Mouse (Mus musculus): ENCODE measurements around the gene Syn2. TPM values are rescaled to one million over a fixed set of nuclear protein-coding genes. Genes with fewer than 3 reads are reported as not detected.

Syn2 gene
- 0.94 and 0.96 TPM in 2 replicates for polyA plus RNA-seq (2012; ENCODE audit: insufficient read depth, low replicate concordance)

GRCm38 (mm10) chr6:115134501-115135331 lies at the start of gene Syn2:
Syn2 (plus strand) TSS chr6:115134902.
- H3K4me1 ChIP-seq = peaks cover 13% of the 10 kb centered on the region
- H3K4me3 ChIP-seq (replicated peaks) = peak within 1 kb of the TSS; percentile 92
- H3K9me3 ChIP-seq = peaks cover 16% of the 10 kb centered on the region
- H3K36me3 ChIP-seq (replicated peaks; ENCODE audit: low read length) = no peaks in the 10 kb centered on the region
- peaks cover 51% of the 10 kb centered on the region for H3K27me3 ChIP-seq (replicated peaks)
- TF ChIP-seq FLI1 (IDR thresholded peaks at IDR 0.05; ENCODE audit: low read length) (no peak), GATA1 (IDR thresholded peaks at IDR 0.05; ENCODE audit: borderline replicate concordance, low read length) (no peak)

GRCm38 (mm10) chr6:115085274-115085841 lies 49.3 kb upstream of the Syn2 start:
- Histone ChIP-seq H3K36me3 (replicated peaks; ENCODE audit: low read length) (no peaks in the 10 kb centered on the region), H3K4me3 (replicated peaks) (no peak overlapping the region), H3K27me3 (replicated peaks) (peaks cover 25% of the 10 kb centered on the region), H3K9me3 (no peaks in the 10 kb centered on the region), H3K4me1 (no peaks in the 10 kb centered on the region)
- TF ChIP-seq FLI1 (IDR thresholded peaks at IDR 0.05; ENCODE audit: low read length) (no peak), GATA1 (IDR thresholded peaks at IDR 0.05; ENCODE audit: borderline replicate concordance, low read length) (no peak)

- no peaks in the 10 kb centered on the region for H3K36me3 ChIP-seq (replicated peaks; ENCODE audit: low read length)
- no peaks in the 10 kb centered on the region for H3K9me3 ChIP-seq
- no peak for TF ChIP-seq FLI1 (IDR thresholded peaks at IDR 0.05; ENCODE audit: low read length)
- peaks cover 30% of the 10 kb centered on the region for H3K27me3 ChIP-seq (replicated peaks)
- no peak overlapping the region for H3K4me3 ChIP-seq (replicated peaks)
- H3K4me1 ChIP-seq = no peaks in the 10 kb centered on the region
Measured at GRCm38 (mm10) chr6:115088314-115089106, 46.2 kb upstream of the Syn2 start.

- no peak for TF ChIP-seq GATA1 (IDR thresholded peaks at IDR 0.05; ENCODE audit: borderline replicate concordance, low read length)
- no peak for TF ChIP-seq FLI1 (IDR thresholded peaks at IDR 0.05; ENCODE audit: low read length)
- Histone ChIP-seq H3K9me3 (no peaks in the 10 kb centered on the region), H3K4me1 (no peaks in the 10 kb centered on the region), H3K27me3 (replicated peaks) (peaks cover 20% of the 10 kb centered on the region), H3K36me3 (replicated peaks; ENCODE audit: low read length) (no peaks in the 10 kb centered on the region), H3K4me3 (replicated peaks) (no peak overlapping the region)
Measured at GRCm38 (mm10) chr6:115091737-115092136, 43.0 kb upstream of the Syn2 start.

GRCm38 (mm10) chr6:115102542-115102941 lies 32.2 kb upstream of the Syn2 start:
- H3K27me3 ChIP-seq (replicated peaks) = peaks cover 19% of the 10 kb centered on the region
- no peaks in the 10 kb centered on the region for H3K4me1 ChIP-seq
- no peak for TF ChIP-seq FLI1 (IDR thresholded peaks at IDR 0.05; ENCODE audit: low read length)
- TF ChIP-seq GATA1 (IDR thresholded peaks at IDR 0.05; ENCODE audit: borderline replicate concordance, low read length) = no peak
- H3K4me3 ChIP-seq (replicated peaks) = no peak overlapping the region
- H3K36me3 ChIP-seq (replicated peaks; ENCODE audit: low read length) = no peaks in the 10 kb centered on the region
- H3K9me3 ChIP-seq = no peaks in the 10 kb centered on the region

- TF ChIP-seq FLI1 (IDR thresholded peaks at IDR 0.05; ENCODE audit: low read length) (no peak), GATA1 (IDR thresholded peaks at IDR 0.05; ENCODE audit: borderline replicate concordance, low read length) (no peak)
- H3K4me3 ChIP-seq (replicated peaks) = no peak overlapping the region
- H3K36me3 ChIP-seq (replicated peaks; ENCODE audit: low read length) = no peaks in the 10 kb centered on the region
- H3K4me1 ChIP-seq = no peaks in the 10 kb centered on the region
- peaks cover 10% of the 10 kb centered on the region for H3K27me3 ChIP-seq (replicated peaks)
- H3K9me3 ChIP-seq = peaks cover 11% of the 10 kb centered on the region
Measured at GRCm38 (mm10) chr6:115111426-115111825, 23.3 kb upstream of the Syn2 start.

GRCm38 (mm10) chr6:115122181-115122580 lies 12.5 kb upstream of the Syn2 start:
- Histone ChIP-seq H3K4me3 (replicated peaks) (no peak overlapping the region), H3K4me1 (peaks cover 10% of the 10 kb centered on the region), H3K36me3 (replicated peaks; ENCODE audit: low read length) (no peaks in the 10 kb centered on the region), H3K9me3 (no peaks in the 10 kb centered on the region), H3K27me3 (replicated peaks) (peaks cover 16% of the 10 kb centered on the region)
- no peak for TF ChIP-seq GATA1 (IDR thresholded peaks at IDR 0.05; ENCODE audit: borderline replicate concordance, low read length)
- TF ChIP-seq FLI1 (IDR thresholded peaks at IDR 0.05; ENCODE audit: low read length) = no peak

- Histone ChIP-seq H3K9me3 (no peaks in the 10 kb centered on the region), H3K4me1 (peaks cover 10% of the 10 kb centered on the region), H3K4me3 (replicated peaks) (peak overlapping the region; percentile 88), H3K36me3 (replicated peaks; ENCODE audit: low read length) (no peaks in the 10 kb centered on the region), H3K27me3 (replicated peaks) (peaks cover 21% of the 10 kb centered on the region)
- no peak for TF ChIP-seq GATA1 (IDR thresholded peaks at IDR 0.05; ENCODE audit: borderline replicate concordance, low read length)
- TF ChIP-seq FLI1 (IDR thresholded peaks at IDR 0.05; ENCODE audit: low read length) = no peak
Measured at GRCm38 (mm10) chr6:115123262-115124201, 11.2 kb upstream of the Syn2 start.

All from megakaryocyte, embryonic 14.5 days (primary cell).